Mouse (Mus musculus): ENCODE measurements around the gene Kif18b.

- TF ChIP-seq CTCF (IDR thresholded peaks at IDR 0.05; ENCODE audit: insufficient read depth, low read depth, low read length), result no peak
- TF ChIP-seq POLR2A (IDR thresholded peaks at IDR 0.05; ENCODE audit: insufficient read depth, low read depth, low read length), result no peak
Observed at GRCm38 (mm10) chr11:102963855-102964546, 39.1 kb upstream of the Kif18b start.

Measured in olfactory bulb, adult 2 months (tissue).